Mouse (Mus musculus): Measurements from ENCODE around the gene Aoah. TPM values are rescaled to one million over a fixed set of nuclear protein-coding genes. Genes with fewer than 3 reads are reported as not detected.

Gene Aoah
- total RNA-seq (2023), result 10 to 100 TPM; 71.1 to 76.4 TPM

GRCm38 (mm10) chr13:20793901-20794300 is at the start of gene Aoah:
Gene Aoah (plus strand): TSS chr13:20794113.

GRCm38 (mm10) chr13:21074847-21075246 is 280.9 kb downstream of the Aoah start, which contains the start of gene Olfr1370:
Gene Olfr1370 (minus strand): TSS chr13:21074947.

